Mouse (Mus musculus): ENCODE data around the gene Prr15l.
A peak's percentile ranks its signal among the peaks of the same experiment; 100 is the strongest.

Gene Prr15l

DNA sequence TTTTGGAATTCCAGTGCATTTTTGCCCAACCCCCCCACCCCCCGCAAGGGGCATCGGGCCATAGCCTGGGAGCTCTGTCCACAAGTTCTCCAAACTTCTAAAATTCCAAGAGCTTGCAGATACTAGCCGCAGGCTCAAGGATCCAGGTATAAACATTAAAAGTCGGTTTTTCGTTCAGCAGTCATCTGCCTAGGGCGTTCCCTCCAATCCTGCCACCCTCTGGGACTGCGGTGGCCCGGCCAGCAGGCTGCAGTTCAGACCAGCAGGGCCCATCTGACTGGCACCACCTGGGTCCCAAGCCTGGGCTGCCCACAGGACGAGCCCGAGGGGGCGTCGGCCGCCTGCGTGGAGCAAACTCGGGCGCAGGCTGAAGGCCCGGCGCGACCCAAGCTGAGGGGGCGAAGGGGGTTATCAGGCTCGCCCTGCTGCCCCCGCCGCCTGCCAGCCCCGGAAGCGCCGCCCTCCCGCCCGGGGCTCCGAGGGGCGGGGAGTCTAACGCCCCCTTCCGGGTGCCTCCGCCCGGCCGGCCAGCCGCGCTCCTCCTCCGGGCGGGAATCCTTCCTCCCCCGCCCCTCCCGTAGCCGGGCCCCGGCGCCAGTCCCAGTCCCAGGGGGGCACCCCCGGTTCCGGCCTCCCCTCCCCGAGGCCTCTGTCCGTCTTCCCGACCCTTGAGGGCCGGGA lies 49.1 kb downstream of the Prr15l start:
- DNase-seq (ENCODE audit: low spot score): peak; percentile 43

DNA sequence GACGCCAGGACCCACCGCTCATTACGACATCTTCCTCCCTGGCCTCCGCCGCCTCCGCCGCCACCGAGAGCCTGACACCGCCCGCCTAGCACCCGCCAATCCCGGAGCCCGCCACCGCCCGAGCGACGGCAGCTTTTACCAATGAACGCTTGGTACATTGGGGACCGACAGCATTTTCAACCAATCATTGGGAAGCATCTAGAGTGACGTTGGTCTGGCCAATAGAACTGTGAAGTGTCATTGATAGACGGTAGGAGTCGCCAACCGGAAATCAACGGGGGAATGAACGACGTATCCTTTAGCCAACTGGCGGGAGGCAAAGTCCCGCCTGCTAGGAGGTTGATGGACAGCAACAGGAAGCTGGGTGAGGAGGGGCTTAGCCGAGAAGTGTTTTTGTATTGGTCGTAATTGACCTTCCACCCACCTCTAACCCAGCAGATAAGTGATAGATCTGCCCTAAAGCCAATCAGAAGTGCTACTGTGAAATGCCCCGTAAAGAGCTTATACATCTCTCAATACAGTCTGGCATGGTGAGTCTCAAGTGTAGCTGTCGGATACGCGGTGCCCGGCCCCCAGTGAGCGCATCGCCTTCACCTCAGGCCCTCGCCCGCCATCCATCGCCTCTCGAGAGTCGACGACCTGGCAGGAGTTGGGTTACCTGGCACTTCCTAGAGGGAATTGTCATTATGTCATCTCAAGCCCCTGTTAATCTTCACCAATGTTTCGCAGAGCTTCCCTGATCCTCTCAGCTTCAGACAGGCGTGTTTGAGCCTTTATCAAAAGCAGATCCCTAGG lies 49.9 kb downstream of the Prr15l start:
- DNase-seq (ENCODE audit: low spot score): peak; percentile 95

DNA sequence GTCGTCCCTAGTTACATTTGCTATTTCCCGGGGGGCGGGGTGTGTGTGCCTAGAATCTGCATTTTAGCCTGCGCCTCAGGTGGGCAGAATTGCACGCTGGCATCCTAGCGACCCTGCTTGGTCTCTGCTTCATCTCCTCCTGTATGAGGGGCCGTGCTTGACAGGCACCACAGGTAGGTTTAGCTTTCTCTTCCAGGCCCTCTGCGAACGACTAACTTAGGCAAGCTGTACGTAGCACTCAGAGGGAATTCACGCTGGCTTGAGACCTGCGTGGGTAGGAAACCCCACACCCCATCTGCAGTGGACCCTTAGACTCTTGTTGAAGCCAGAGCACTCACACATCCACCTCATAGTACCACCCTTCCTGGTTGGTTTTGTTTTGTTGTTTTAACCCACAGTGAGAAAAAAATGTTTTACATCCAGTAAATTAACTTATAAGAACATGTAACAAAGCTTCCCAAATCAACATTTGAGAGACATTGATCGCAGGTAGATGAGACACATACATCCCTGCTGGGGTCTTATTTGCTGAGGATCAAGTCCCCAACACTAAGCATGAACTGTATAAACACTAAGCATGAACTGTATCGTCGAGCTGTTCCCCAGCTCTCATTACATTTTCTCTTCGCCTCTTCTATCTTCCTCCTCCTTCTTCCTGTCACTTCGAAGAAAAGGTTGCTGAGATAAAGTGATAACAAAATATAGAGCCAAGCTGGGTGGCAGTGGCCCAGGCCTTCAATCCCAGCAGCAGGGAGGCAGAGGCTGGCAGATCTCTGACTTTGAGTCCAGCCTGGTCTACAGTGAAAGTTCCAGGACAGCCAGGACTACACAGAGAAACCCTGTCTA lies 50.7 kb downstream of the Prr15l start:
- no peak for DNase-seq (ENCODE audit: low spot score)

DNA sequence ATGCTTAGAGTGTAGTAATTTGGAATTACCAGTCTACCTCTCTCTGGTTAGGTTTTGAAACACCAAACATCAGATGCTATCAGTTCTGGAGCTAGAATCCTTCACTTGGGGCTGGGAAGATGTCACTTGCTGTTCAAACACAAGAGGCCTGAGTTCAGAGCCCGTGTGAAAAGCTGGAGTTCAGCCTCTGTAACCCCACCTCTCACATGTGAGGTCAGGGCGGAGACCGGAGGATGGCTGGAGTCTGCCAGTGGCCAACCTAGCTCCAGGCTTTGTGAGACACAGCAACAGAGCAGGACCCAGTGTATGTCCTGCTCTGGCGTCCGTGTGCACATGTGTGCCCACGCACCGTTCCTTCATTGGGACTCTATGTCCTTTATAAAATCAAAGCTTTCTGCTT lies 51.4 kb downstream of the Prr15l start:
- DNase-seq (ENCODE audit: low spot score): no peak

DNA sequence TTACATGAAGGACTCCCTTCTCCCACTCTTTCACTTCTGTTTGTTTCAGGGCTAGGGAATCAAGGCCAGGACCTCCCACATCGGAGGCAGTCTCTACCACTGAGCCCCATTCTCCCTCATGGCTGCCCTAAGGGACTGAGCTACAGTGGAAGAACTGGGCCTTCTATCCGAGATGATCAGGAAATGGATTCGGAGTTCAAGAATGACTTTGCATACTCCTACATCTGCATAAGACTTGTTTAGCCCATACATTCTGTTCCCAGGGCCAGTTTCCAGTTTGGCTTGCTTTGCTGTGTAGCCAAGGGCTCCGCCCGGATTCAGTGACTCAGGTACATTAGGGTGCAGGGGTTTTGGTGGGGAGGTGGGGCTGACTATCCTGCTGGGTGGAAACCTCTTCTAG lies 52.1 kb downstream of the Prr15l start:
- no peak for DNase-seq (ENCODE audit: low spot score)

DNA sequence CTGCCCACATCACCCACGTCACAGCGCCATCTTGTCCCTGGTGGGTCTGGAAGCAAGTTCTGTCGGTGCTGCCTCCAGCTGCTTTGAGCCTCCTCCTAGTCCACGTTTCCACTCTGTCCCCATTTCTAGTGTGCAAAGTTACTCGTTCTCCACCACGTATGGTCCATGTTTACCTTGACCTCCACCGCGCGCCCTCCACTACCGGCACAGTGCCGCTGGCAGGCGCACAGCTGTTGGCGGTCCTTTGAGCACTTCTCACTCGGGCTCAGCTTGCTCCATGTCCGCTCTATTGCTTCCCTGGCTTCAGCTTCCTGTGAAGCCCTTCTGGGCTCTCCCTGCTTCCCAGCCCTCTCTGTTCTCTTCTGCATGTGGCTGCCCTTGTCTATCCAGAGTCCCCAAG lies 53.6 kb downstream of the Prr15l start:
- no peak for DNase-seq (ENCODE audit: low spot score)

DNA sequence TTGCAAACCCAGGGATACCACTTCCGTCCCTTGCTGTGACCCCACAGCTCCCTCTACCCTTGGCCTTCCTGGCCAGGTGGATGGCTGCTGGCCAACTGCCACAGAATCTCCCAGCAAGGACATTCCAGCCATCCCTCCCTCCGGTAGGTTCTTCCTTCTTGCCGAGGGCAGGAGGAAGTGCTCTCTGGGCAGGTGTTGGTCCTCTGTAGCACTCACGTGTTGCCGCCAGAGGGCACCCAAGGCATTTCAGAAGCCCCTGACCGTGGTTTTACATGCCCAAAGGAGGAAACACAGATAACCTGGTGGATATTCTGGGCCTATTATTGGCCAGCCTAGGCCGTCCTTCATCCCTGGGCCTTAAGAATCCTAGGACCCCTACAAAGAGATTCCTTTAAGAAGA lies 54.5 kb downstream of the Prr15l start:
- DNase-seq (ENCODE audit: low spot score): peak; percentile 34

DNA sequence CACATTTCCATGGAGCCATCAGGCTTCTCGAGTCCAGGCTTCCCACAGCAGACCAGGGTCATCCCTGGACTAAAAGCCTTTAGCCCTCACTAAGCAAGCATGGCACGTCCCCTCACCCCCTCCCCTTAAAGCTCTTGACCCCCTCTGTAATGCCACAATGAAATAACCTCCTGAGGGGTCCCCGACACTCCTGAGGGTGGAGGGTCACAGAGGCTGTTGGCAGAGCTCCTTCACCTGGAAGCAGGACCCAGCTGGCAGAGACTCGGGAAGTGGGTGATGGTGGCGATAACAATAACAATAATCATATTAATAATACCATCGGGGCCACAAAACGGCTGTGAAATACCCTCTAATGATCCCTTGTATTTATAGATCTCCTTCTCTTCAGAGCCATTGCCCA lies 55.0 kb downstream of the Prr15l start, which contains the start of gene Sp2:
Gene Sp2 (minus strand): TSS at position 101 of the 400 bp plus-strand sequence.
- DNase-seq (ENCODE audit: low spot score): no peak

DNA sequence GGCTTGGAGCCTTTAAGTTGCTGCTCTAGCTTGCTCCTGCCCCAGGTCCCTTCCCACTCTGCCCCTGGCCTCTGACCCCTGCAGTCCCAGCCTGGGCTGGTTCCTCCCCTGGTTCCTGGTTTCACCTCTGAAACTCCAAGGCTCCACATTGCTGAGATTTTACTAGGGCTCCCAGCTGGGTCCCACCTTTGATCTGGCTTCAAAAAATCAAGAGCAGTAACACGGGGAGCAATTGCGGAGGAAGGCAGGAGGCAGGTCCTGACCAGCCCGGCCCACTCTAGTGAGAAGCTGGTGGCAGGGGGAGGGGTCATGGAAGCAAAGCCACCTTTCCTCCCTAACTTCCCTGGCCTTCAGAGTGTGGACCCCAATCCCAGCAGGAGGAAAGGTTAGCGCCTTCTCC lies 57.0 kb downstream of the Prr15l start:
- DNase-seq (ENCODE audit: low spot score): no peak

DNA sequence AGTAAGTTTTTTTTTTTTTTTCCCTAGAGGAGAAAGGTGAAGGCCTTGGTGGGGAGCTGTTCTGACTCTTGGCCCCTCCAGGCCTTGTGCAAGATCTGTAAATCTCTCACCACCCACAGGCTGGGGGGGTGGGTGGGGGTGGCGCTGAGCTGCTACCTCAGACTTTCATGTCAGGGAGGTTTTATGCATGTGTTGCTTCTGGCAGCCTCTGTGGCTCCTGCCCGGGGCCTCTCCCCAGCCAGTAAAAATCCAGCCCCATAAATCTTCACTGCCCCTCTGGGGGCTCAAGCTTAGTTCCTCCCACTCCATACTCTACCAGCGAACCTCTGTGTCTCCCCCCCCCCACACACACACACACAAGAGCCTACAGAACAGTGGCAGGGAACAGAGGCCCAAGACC lies 58.6 kb downstream of the Prr15l start:
- no peak for DNase-seq (ENCODE audit: low spot score)

Measured in urinary bladder, postnatal 10 days (tissue).